Mouse (Mus musculus) limb, embryonic 14.5 days (tissue): ENCODE measurements around the gene Klhl23. TPM values are rescaled to one million over a fixed set of nuclear protein-coding genes. Genes with fewer than 3 reads are reported as not detected.

Experiments used
- ATAC-seq: fragments of 200-750 bp; cut with Nextera tagmentation; 2 replicates; pipeline ENCODE4 v1.8.0; 2017; ENCODE audit warnings: low read depth, moderate number of reproducible peaks, moderate TSS enrichment; ENCODE audit not compliant: low FRiP score
- DNase-seq: peaks from one replicate; pipeline ENCODE4 v3.0.0-alpha.2; 2015; ENCODE audit warnings: low spot score
- H3K27ac ChIP-seq: fragments of 300-500 bp; sonication (generic); replicated peaks from 2 replicates; pipeline ENCODE4 v1.5.1; 2014; ENCODE audit warnings: low read depth, mild to moderate bottlenecking, low read length, moderate library complexity, mixed read lengths
- H3K27me3 ChIP-seq: fragments of 300-500 bp; sonication (generic); 2 replicates; pipeline ENCODE4 v1.6.1; 2014; ENCODE audit warnings: low read length, mixed read lengths; ENCODE audit not compliant: control insufficient read depth, insufficient read depth
- H3K36me3 ChIP-seq: fragments of 300-500 bp; sonication (generic); 2 replicates; pipeline ENCODE4 v1.6.1; 2014; ENCODE audit warnings: mild to moderate bottlenecking, low read length, moderate library complexity, mixed read lengths; ENCODE audit not compliant: control insufficient read depth, insufficient read depth
- H3K4me1 ChIP-seq: fragments of 300-500 bp; sonication (generic); 2 replicates; pipeline ENCODE4 v1.6.1; 2014; ENCODE audit warnings: antibody characterized with exemption, low read length, mixed read lengths; ENCODE audit not compliant: control insufficient read depth, insufficient read depth
- H3K4me2 ChIP-seq: fragments of 300-500 bp; sonication (generic); replicated peaks from 2 replicates; pipeline ENCODE4 v1.6.1; 2014; ENCODE audit warnings: low read depth, mild to moderate bottlenecking, low read length, moderate library complexity; ENCODE audit not compliant: severe bottlenecking
- H3K4me3 ChIP-seq: fragments of 300-500 bp; sonication (generic); replicated peaks from 2 replicates; pipeline ENCODE4 v1.5.1; 2014; ENCODE audit warnings: low read length
- H3K9ac ChIP-seq: fragments of 300-500 bp; sonication (generic); 2 replicates; pipeline ENCODE4 v1.6.1; 2014; ENCODE audit warnings: mild to moderate bottlenecking, low read depth, low read length, moderate library complexity; ENCODE audit not compliant: severe bottlenecking
- H3K9me3 ChIP-seq: fragments of 300-500 bp; sonication (generic); 2 replicates; pipeline ENCODE4 v1.6.1; 2016; ENCODE audit warnings: low read length; ENCODE audit not compliant: control insufficient read depth
- POLR2A ChIP-seq: fragments of 200-500 bp; IDR thresholded peaks from 2 replicates; pipeline ENCODE4 v1.8.0; 2012; ENCODE audit warnings: inconsistent platforms, mild to moderate bottlenecking, moderate library complexity, borderline replicate concordance; ENCODE audit not compliant: insufficient read depth, insufficient read length; ENCODE audit errors: extremely low read depth
- WGBS: fragments of 180-500 bp; shearing (Covaris S2); extraction: QIAGEN DNeasy Blood & Tissue Kit; methylation state at CpG from one replicate; pipeline ENCODE4 v1.1.7; 2014; 5-methylcytosine and 5-hydroxymethylcytosine counted together
- polyA plus RNA-seq, 2 experiments: library from polyadenylated mRNA; depleted of rRNA in 1 of 2; stranded (reverse) in 1 of 2; unstranded in 1 of 2; fragments of >200 nt; fragmentation: Nextera tagmentation in 1 of 2; extraction: Ambion mirVana in 1 of 2; gene quantifications; 2 replicates each; pipeline versions ENCODE4 v1.2.1 to v1.2.3; 2012 to 2014

The Klhl23 gene
- polyA plus RNA-seq, 2 experiments = 20.7 to 21.2 TPM

DNA sequence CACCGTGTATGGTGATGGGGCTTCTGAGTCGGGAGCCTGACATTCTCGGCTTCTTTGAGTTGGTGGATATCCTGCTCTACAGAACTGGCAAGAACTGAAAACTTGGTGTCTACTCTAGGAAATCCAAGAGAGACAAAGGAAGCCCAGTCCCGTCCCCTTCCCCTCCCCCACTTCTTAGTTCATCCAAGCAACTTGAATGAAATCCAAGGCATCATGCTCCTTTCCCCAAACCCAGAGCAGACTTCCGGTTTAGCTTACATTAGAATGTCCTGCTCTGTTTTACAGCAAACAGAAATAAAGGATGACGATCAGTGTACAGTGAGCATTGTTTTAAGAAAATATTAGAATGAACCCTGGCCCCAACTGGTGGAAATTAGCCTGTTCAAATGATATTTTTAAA lies 27.5 kb downstream of the Klhl23 start:
- ATAC-seq (no peak), DNase-seq (peak; percentile 35)
- H3K4me2 ChIP-seq = no peak overlapping the region
- no peaks in the 10 kb centered on the region for H3K27me3 ChIP-seq
- no peaks in the 10 kb centered on the region for H3K36me3 ChIP-seq
- H3K4me3 ChIP-seq = no peak overlapping the region
- H3K27ac ChIP-seq = no peak overlapping the region
- 74% methylated on average over 6 of the region's 6 CpGs for WGBS
- H3K9ac ChIP-seq = no peak overlapping the region
- H3K9me3 ChIP-seq = no peaks in the 10 kb centered on the region
- TF ChIP-seq POLR2A = no peak
- no peaks in the 10 kb centered on the region for H3K4me1 ChIP-seq

DNA sequence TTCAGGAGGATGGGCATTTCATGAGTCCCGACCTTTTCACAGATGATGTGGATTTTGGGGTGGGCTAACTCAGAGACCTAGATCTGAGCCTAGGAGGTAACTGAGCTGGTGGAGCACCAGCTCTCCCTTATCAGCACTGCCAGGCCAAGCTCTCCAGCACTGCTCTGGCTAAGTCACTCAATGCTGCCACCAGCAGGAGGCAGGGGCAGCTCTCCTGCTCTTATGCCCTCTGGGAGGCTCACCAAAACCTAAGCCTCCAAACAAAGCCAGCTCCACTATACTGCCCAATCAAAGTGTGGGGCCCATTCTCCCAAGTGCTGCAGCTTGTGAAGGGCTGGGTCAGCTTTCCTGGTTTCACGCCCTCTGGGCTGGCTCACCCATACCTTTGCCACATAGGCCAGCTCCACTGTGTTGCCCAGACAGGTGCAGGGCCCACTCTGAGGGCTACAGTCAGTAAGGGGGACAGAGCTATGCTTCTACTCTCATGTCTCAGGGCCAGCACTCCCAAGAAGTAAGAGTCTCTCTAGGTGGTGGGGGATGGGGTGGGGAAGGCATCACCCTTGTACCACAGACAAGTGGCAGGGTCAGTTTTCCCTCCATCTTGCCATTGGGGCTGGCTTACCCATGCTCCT lies 29.8 kb downstream of the Klhl23 start:
- Histone ChIP-seq H3K4me1 (no peaks in the 10 kb centered on the region), H3K4me2 (no peak overlapping the region), H3K4me3 (no peak overlapping the region), H3K9me3 (no peaks in the 10 kb centered on the region), H3K9ac (no peak overlapping the region), H3K36me3 (no peaks in the 10 kb centered on the region), H3K27ac (no peak overlapping the region), H3K27me3 (no peaks in the 10 kb centered on the region)
- ATAC-seq (no peak), DNase-seq (no peak)
- WGBS = 62% methylated on average over 2 of the region's 2 CpGs
- no peak for TF ChIP-seq POLR2A

DNA sequence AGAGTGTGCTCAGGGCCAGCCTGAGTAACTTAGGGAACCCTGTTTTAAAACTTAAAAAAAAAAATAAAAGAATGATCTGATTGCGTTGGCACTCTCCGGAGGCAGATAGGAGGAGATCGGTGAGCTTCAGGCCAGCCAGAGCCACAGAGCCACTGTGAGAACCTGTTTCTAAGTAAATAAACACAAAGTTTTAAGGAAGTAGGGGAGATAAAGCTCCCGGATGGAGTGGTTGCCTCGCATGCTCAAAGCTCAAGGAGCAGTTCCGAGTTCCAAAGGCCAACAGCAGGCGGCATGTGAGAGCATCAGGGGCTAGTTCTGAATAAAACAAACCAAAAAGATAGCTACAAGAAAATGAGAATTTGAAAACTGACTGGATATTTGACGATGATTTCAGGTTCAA lies 34.6 kb downstream of the Klhl23 start:
- no peak for TF ChIP-seq POLR2A
- Histone ChIP-seq H3K4me1 (no peaks in the 10 kb centered on the region), H3K9me3 (no peaks in the 10 kb centered on the region), H3K9ac (no peak overlapping the region), H3K36me3 (no peaks in the 10 kb centered on the region), H3K27ac (no peak overlapping the region), H3K4me3 (no peak overlapping the region), H3K4me2 (no peak overlapping the region), H3K27me3 (no peaks in the 10 kb centered on the region)
- WGBS = 53% methylated on average over 8 of the region's 8 CpGs
- ATAC-seq = no peak
- DNase-seq = no peak

- DNase-seq (no peak), ATAC-seq (no peak)
- no peak overlapping the region for H3K9ac ChIP-seq
- TF ChIP-seq POLR2A = no peak
- 0 out of 2 replicates have a peak, but pooled peaks cover 2% of the 10 kb centered on the region for H3K4me1 ChIP-seq
- WGBS = 70% methylated on average over 1 of the region's 1 CpGs
- no peak overlapping the region for H3K27ac ChIP-seq
- no peaks in the 10 kb centered on the region for H3K36me3 ChIP-seq
- H3K9me3 ChIP-seq = no peaks in the 10 kb centered on the region
- H3K4me3 ChIP-seq = no peak overlapping the region
- H3K27me3 ChIP-seq = no peaks in the 10 kb centered on the region
- no peak overlapping the region for H3K4me2 ChIP-seq
Measured at GRCm38 (mm10) chr2:69857882-69858281, 36.1 kb downstream of the Klhl23 start.

DNA sequence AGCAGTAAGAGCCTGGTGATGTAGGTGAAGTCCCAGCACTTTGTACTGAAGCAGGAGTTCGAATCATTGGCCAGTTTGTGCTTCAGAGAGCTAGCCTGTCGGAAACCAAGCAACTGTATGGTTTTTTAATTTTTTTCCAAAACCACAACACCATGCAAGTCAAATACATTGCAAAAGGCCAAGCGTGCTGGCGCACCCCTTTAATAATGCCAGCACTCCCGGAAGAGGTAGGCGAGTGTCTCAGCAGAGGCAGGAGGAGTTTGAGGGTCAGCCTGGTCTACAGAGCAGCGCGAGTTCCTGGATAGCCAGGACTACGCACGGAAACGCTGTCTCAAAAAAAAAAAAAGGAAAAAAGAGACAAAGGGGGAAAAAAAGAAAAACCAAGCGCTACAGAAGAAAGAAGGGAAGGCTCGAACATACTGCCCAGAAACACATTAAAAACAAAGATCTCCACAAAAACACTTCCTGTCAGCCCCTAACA lies 39.3 kb downstream of the Klhl23 start:
- ATAC-seq (peak; percentile 21; the same call in 1 of the 2 replicates), DNase-seq (no peak)
- Histone ChIP-seq H3K27me3 (no peaks in the 10 kb centered on the region), H3K9me3 (no peaks in the 10 kb centered on the region), H3K9ac (peak overlapping the region; percentile 97), H3K36me3 (peaks cover 8% of the 10 kb centered on the region), H3K27ac (peak overlapping the region; percentile 58; the same call in 1 of the 2 replicates), H3K4me2 (peak overlapping the region; percentile 58), H3K4me1 (0 out of 2 replicates have a peak, but pooled peaks cover 4% of the 10 kb centered on the region), H3K4me3 (peak overlapping the region; percentile 99)
- WGBS = 10% methylated on average over 13 of the region's 13 CpGs
- no peak for TF ChIP-seq POLR2A
